In the genomic region with DNA sequence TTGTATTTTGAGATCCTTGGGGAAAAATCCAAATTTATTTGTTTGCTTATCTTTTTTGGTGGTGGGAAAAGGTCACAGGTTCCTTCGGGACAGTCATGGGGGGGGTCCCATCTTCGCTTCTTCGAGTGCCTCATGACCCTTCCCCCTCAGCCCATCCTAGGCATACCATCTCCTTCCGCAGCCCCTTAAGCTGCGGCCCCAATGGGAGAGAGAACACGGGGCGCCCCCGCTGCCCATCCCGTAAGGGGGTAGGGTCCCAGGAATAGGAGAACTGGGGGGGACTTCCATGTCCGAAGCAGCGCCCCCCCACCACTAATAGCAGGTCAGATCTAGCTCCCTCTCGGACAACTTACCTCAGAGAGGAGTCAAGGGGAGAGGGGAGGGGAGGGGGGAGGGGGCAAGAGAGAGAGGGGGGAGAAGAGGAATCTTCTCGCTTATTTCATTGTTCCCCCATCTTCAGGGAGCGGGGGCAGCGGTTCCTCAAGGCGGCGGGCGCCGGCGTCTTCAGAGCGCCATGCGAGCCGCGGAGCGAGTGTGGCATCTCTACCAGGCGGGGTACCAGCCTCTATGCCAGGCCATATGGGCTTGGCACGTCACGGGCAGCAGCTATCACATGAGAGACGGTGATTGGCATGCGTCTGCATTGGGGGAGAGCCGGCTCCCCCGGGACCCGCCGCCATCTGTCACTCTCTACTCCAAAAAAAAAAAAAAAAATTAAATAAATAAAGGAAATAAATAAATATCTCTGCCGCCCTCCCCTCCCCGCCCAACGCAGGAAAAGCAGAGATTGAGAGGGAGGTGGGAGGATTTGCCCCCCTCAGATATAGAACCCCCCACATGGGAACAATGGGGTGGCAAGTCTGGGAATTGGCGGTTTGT, we compare ENCODE assay signal across 9 mouse cellular contexts. TPM values are rescaled to one million over a fixed set of nuclear protein-coding genes. Genes with fewer than 3 reads are reported as not detected.
DNase-seq lines count a peak whose midpoint lies in the region; ATAC-seq lines count a peak whose summit lies in the region.
"Had no signal": no experiment of that assay in that cellular context is flagged by ENCODE, and none has a peak within 500 bp of the region (broad histone marks: within the 10 kb centered on the region; RNA-seq: fewer than 3 reads in every experiment).

A gene (minus strand): TSS at position 568 of the 879 bp plus-strand sequence.

- no peaks in the 10 kb centered on the region for H3K36me3 ChIP-seq in kidney, embryonic 15.5 days
- H3K36me3 ChIP-seq in intestine, embryonic 14.5 days (ENCODE audit: control insufficient read depth, insufficient read depth, low read length) = no peaks in the 10 kb centered on the region
- H3K36me3 ChIP-seq in liver, embryonic 16.5 days (ENCODE audit: control insufficient read depth, insufficient read depth) = no peaks in the 10 kb centered on the region

- H3K9me3 ChIP-seq in kidney, embryonic 15.5 days (replicated peaks) = no peaks in the 10 kb centered on the region
- no peaks in the 10 kb centered on the region for H3K9me3 ChIP-seq in intestine, embryonic 14.5 days (ENCODE audit: control insufficient read depth, low read length)
- no peaks in the 10 kb centered on the region for H3K9me3 ChIP-seq in liver, embryonic 16.5 days (replicated peaks; ENCODE audit: control insufficient read depth, low read length)

- no peak within 1 kb of the TSS for H3K9ac ChIP-seq in kidney, embryonic 15.5 days
- H3K9ac ChIP-seq in intestine, embryonic 14.5 days (ENCODE audit: low read length) = no peak within 1 kb of the TSS
- no peak within 1 kb of the TSS for H3K9ac ChIP-seq in liver, embryonic 16.5 days (ENCODE audit: low read depth, low read length)

- H3K27me3 ChIP-seq in kidney, embryonic 15.5 days = peaks cover 100% of the 10 kb centered on the region
- peaks cover 100% of the 10 kb centered on the region for H3K27me3 ChIP-seq in intestine, embryonic 14.5 days (replicated peaks; ENCODE audit: control insufficient read depth, insufficient read depth, low read length)
- peaks cover 95% of the 10 kb centered on the region for H3K27me3 ChIP-seq in liver, embryonic 16.5 days (ENCODE audit: control insufficient read depth, insufficient read depth, low read depth, low read length)

- peak within 1 kb of the TSS; percentile 54 for H3K4me2 ChIP-seq in kidney, embryonic 15.5 days
- H3K4me2 ChIP-seq in intestine, embryonic 14.5 days (ENCODE audit: low read length) = peak within 1 kb of the TSS; percentile 3; the same call in 1 of the 2 replicates
- H3K4me2 ChIP-seq in liver, embryonic 16.5 days (ENCODE audit: low read depth, low read length) = 0 out of 2 replicates have a peak within 1 kb of the TSS, but pooled peaks have one; percentile 9

- 1% methylated on average over 38 of the region's 38 CpGs for WGBS in kidney, embryonic 15.5 days
- 2% methylated on average over 38 of the region's 38 CpGs for WGBS in intestine, embryonic 14.5 days
- 3% methylated on average over 38 of the region's 38 CpGs for WGBS in liver, embryonic 16.5 days (ENCODE audit: insufficient replicate concordance)

- peak within 1 kb of the TSS; percentile 32 for H3K4me3 ChIP-seq in kidney, embryonic 15.5 days (replicated peaks)
- H3K4me3 ChIP-seq in intestine, embryonic 14.5 days (ENCODE audit: low read depth, low read length) = no peak within 1 kb of the TSS
- H3K4me3 ChIP-seq in liver, embryonic 16.5 days (ENCODE audit: low read depth, low read length) = no peak within 1 kb of the TSS

- no peak for ATAC-seq in kidney, embryonic 15.5 days (replicated peaks; ENCODE audit: low FRiP score)
- ATAC-seq in intestine, embryonic 14.5 days (replicated peaks; ENCODE audit: low FRiP score, low TSS enrichment, low read depth) = no peak
- ATAC-seq in liver, embryonic 16.5 days (ENCODE audit: low read depth) = no peak
- ATAC-seq: Patski had no signal

- peaks cover 31% of the 10 kb centered on the region for H3K4me1 ChIP-seq in kidney, embryonic 15.5 days
- peaks cover 9% of the 10 kb centered on the region; the same call in 1 of the 2 replicates for H3K4me1 ChIP-seq in intestine, embryonic 14.5 days (replicated peaks; ENCODE audit: control insufficient read depth, insufficient read depth, low read length)
- H3K4me1 ChIP-seq in liver, embryonic 16.5 days (ENCODE audit: control insufficient read depth, low read depth, low read length) = no peaks in the 10 kb centered on the region

- no peak within 1 kb of the TSS for H3K27ac ChIP-seq in kidney, embryonic 15.5 days
- no peak within 1 kb of the TSS for H3K27ac ChIP-seq in intestine, embryonic 14.5 days (ENCODE audit: low read depth)
- no peak within 1 kb of the TSS for H3K27ac ChIP-seq in liver, embryonic 16.5 days (ENCODE audit: low read length)

- DNase-seq in kidney, adult 11 months = no peak
- DNase-seq in cerebellum, postnatal 10 days = peak; percentile 98
- no peak for DNase-seq in intestine, embryonic 14.5 days (ENCODE audit: low spot score)
- DNase-seq in thymus, postnatal 36 days = no peak
- DNase-seq in thymus, postnatal 14 days = no peak
- no peak for DNase-seq in gastrocnemius, postnatal 4 days (ENCODE audit: low spot score in 2 of 2)

RNA-seq across cellular contexts. Expression of the gene that starts here (rescaled TPM):
- not detected in 2 replicates for polyA plus RNA-seq in kidney, embryonic 15.5 days (2015; fragmentation: Nextera tagmentation; extraction: Ambion mirVana)
- polyA plus RNA-seq in intestine, embryonic 14.5 days (2014; fragmentation: Nextera tagmentation; extraction: Ambion mirVana) = 0.05 and 0.07 TPM in 2 replicates
- not detected in 2 replicates for polyA plus RNA-seq in liver, embryonic 16.5 days (2015; fragmentation: Nextera tagmentation; extraction: Ambion mirVana)
- not detected for total RNA-seq in gastrocnemius, postnatal 4 days (2021)
- polyA plus RNA-seq: Patski had no signal

Comparison
In these comparisons a context has a peak if more than half of its experiments do, and no peak if none do; other contexts are left out.
1. H3K4me2 ChIP-seq: peak in every context shown above with its lines; median percentile 54 in kidney, embryonic 15.5 days; 9 in liver, embryonic 16.5 days; 3 in intestine, embryonic 14.5 days.
2. DNase-seq: peak in cerebellum, postnatal 10 days (2 of 2); none in kidney, adult 11 months (single experiment), intestine, embryonic 14.5 days (single experiment), thymus, postnatal 36 days (0 of 2), thymus, postnatal 14 days (single experiment) and gastrocnemius, postnatal 4 days (0 of 2).